Mouse (Mus musculus): ENCODE measurements around the gene Rad23a.

Rad23a gene

GRCm38 (mm10) chr8:84788896-84789295, 51.6 kb downstream of the Rad23a start:
- DNase-seq (ENCODE audit: low read depth, low spot score) = no peak

- no peak for DNase-seq (ENCODE audit: low read depth, low spot score)
Observed at GRCm38 (mm10) chr8:84787523-84788302, 52.8 kb downstream of the Rad23a start.

- no peak for DNase-seq (ENCODE audit: low read depth, low spot score)
Observed at GRCm38 (mm10) chr8:84786801-84787467, 53.5 kb downstream of the Rad23a start.

- no peak for DNase-seq (ENCODE audit: low read depth, low spot score)
Observed at GRCm38 (mm10) chr8:84785756-84786677, 54.4 kb downstream of the Rad23a start.

- DNase-seq (ENCODE audit: low read depth, low spot score) = no peak
Observed at GRCm38 (mm10) chr8:84785506-84785755, 55.0 kb downstream of the Rad23a start.

GRCm38 (mm10) chr8:84784681-84785505, 55.6 kb downstream of the Rad23a start:
- DNase-seq (ENCODE audit: low read depth, low spot score) = no peak

Measured in telencephalon, adult 2 months (tissue).